Mouse (Mus musculus): ENCODE data around the gene Tfap4. TPM values are rescaled to one million over a fixed set of nuclear protein-coding genes. Genes with fewer than 3 reads are reported as not detected.

The Tfap4 gene
- polyA plus RNA-seq, 1 experiment, result 19.0 TPM

GRCm38 (mm10) chr16:4497762-4498607, 61.7 kb downstream of the Tfap4 start:
- H3K79me2 ChIP-seq (ENCODE audit: control insufficient read depth, insufficient read depth), result no peaks in the 10 kb centered on the region
- H3ac ChIP-seq (ENCODE audit: control insufficient read depth, insufficient read length, low read depth), result no peak overlapping the region
- no peaks in the 10 kb centered on the region for H3K36me3 ChIP-seq (ENCODE audit: control insufficient read depth, insufficient read depth)
- no peaks in the 10 kb centered on the region for H3K27me3 ChIP-seq (ENCODE audit: control insufficient read depth, insufficient read depth, insufficient read length)
- no peaks in the 10 kb centered on the region for H3K79me3 ChIP-seq (ENCODE audit: low read depth)
- H3K4me3 ChIP-seq (ENCODE audit: insufficient read depth, poor library complexity, severe bottlenecking), result no peak overlapping the region
- TF ChIP-seq CTCF (IDR thresholded peaks at IDR 0.05; ENCODE audit: control insufficient read depth, insufficient read depth, insufficient read length), result no peak
- no peak for TF ChIP-seq USF1 (IDR thresholded peaks at IDR 0.05; ENCODE audit: low read depth)
- TF ChIP-seq MAX (IDR thresholded peaks at IDR 0.05), result no peak
- no peak for TF ChIP-seq MYOG (IDR thresholded peaks at IDR 0.05; ENCODE audit: control insufficient read depth, extremely low read depth, insufficient read length)
- TF ChIP-seq FOSL1 (IDR thresholded peaks at IDR 0.05; ENCODE audit: insufficient read depth, low read length, poor library complexity, severe bottlenecking), result no peak
- TF ChIP-seq MYOD1 (IDR thresholded peaks at IDR 0.05; ENCODE audit: control insufficient read depth, insufficient read length, low read depth), result no peak
- no peak for TF ChIP-seq CEBPB (IDR thresholded peaks at IDR 0.05; ENCODE audit: low read depth)

GRCm38 (mm10) chr16:4496470-4496869, 63.2 kb downstream of the Tfap4 start:
- Histone ChIP-seq H3K79me2 (ENCODE audit: control insufficient read depth, insufficient read depth) (no peaks in the 10 kb centered on the region), H3K27me3 (ENCODE audit: control insufficient read depth, insufficient read depth, insufficient read length) (no peaks in the 10 kb centered on the region), H3K4me3 (ENCODE audit: insufficient read depth, poor library complexity, severe bottlenecking) (no peak overlapping the region), H3K79me3 (ENCODE audit: low read depth) (no peaks in the 10 kb centered on the region), H3K36me3 (ENCODE audit: control insufficient read depth, insufficient read depth) (no peaks in the 10 kb centered on the region), H3ac (ENCODE audit: control insufficient read depth, insufficient read length, low read depth) (no peak overlapping the region)
- TF ChIP-seq FOSL1 (IDR thresholded peaks at IDR 0.05; ENCODE audit: insufficient read depth, low read length, poor library complexity, severe bottlenecking) (no peak), MAX (IDR thresholded peaks at IDR 0.05) (no peak), USF1 (IDR thresholded peaks at IDR 0.05; ENCODE audit: low read depth) (no peak), MYOG (IDR thresholded peaks at IDR 0.05; ENCODE audit: control insufficient read depth, extremely low read depth, insufficient read length) (no peak), CEBPB (IDR thresholded peaks at IDR 0.05; ENCODE audit: low read depth) (no peak), CTCF (IDR thresholded peaks at IDR 0.05; ENCODE audit: control insufficient read depth, insufficient read depth, insufficient read length) (no peak), MYOD1 (IDR thresholded peaks at IDR 0.05; ENCODE audit: control insufficient read depth, insufficient read length, low read depth) (no peak)

- no peaks in the 10 kb centered on the region for H3K36me3 ChIP-seq (ENCODE audit: control insufficient read depth, insufficient read depth)
- no peak for TF ChIP-seq MYOD1 (IDR thresholded peaks at IDR 0.05; ENCODE audit: control insufficient read depth, insufficient read length, low read depth)
- no peak for TF ChIP-seq USF1 (IDR thresholded peaks at IDR 0.05; ENCODE audit: low read depth)
- TF ChIP-seq MYOG (IDR thresholded peaks at IDR 0.05; ENCODE audit: control insufficient read depth, extremely low read depth, insufficient read length), result no peak
- TF ChIP-seq MAX (IDR thresholded peaks at IDR 0.05), result no peak
- TF ChIP-seq CTCF (IDR thresholded peaks at IDR 0.05; ENCODE audit: control insufficient read depth, insufficient read depth, insufficient read length), result no peak
- no peak for TF ChIP-seq FOSL1 (IDR thresholded peaks at IDR 0.05; ENCODE audit: insufficient read depth, low read length, poor library complexity, severe bottlenecking)
- no peak for TF ChIP-seq CEBPB (IDR thresholded peaks at IDR 0.05; ENCODE audit: low read depth)
Observed at GRCm38 (mm10) chr16:4495861-4496260, 63.8 kb downstream of the Tfap4 start.

More at GRCm38 (mm10) chr16:4495861-4496260, 63.8 kb downstream of the Tfap4 start:
- Histone ChIP-seq H3K79me3 (ENCODE audit: low read depth) (no peaks in the 10 kb centered on the region), H3K27me3 (ENCODE audit: control insufficient read depth, insufficient read depth, insufficient read length) (no peaks in the 10 kb centered on the region), H3K4me3 (ENCODE audit: insufficient read depth, poor library complexity, severe bottlenecking) (no peak overlapping the region), H3K79me2 (ENCODE audit: control insufficient read depth, insufficient read depth) (no peaks in the 10 kb centered on the region), H3ac (ENCODE audit: control insufficient read depth, insufficient read length, low read depth) (no peak overlapping the region)

Other genes starting within 250 kb of the Tfap4 start
- 2.2 TPM for gene Adcy9, start 139.4 kb downstream of the Tfap4 start, polyA plus RNA-seq (2012; fragmentation: generic; extraction: Trizol)
- 11.4 TPM for gene Srl, start 18.0 kb downstream of the Tfap4 start, polyA plus RNA-seq (2012; fragmentation: generic; extraction: Trizol)
- gene Glis2, start 34.9 kb upstream of the Tfap4 start, polyA plus RNA-seq (2012; fragmentation: generic; extraction: Trizol), result 23.6 TPM
- 94.8 TPM for gene Pam16, start 65.1 kb upstream of the Tfap4 start, polyA plus RNA-seq (2012; fragmentation: generic; extraction: Trizol)
- 49.6 TPM for gene Vasn, start 80.1 kb upstream of the Tfap4 start, polyA plus RNA-seq (2012; fragmentation: generic; extraction: Trizol)
- gene Dnaja3, start 80.1 kb upstream of the Tfap4 start, polyA plus RNA-seq (2012; fragmentation: generic; extraction: Trizol), result 33.0 TPM
- 6.0 TPM for gene Coro7, start 119.9 kb upstream of the Tfap4 start, polyA plus RNA-seq (2012; fragmentation: generic; extraction: Trizol)
- gene Nmral1, start 159.5 kb upstream of the Tfap4 start, polyA plus RNA-seq (2012; fragmentation: generic; extraction: Trizol), result 45.1 TPM
- 42.6 TPM for gene Hmox2, start 166.5 kb upstream of the Tfap4 start, polyA plus RNA-seq (2012; fragmentation: generic; extraction: Trizol)
- gene Cdip1, start 230.4 kb upstream of the Tfap4 start, polyA plus RNA-seq (2012; fragmentation: generic; extraction: Trizol), result 22.0 TPM

Measured in C2C12 (cell line).